Mouse (Mus musculus): ENCODE data around the gene Plxnb3.

- no peak for TF ChIP-seq CTCF (IDR thresholded peaks at IDR 0.05; ENCODE audit: low read depth)
- no peak for TF ChIP-seq EP300 (IDR thresholded peaks at IDR 0.05; ENCODE audit: low read depth)
Observed at GRCm38 (mm10) chrX:73787225-73787558, 30.3 kb downstream of the Plxnb3 start.
